Mouse (Mus musculus): Measurements from ENCODE around the gene Cops6. TPM values are rescaled to one million over a fixed set of nuclear protein-coding genes. Genes with fewer than 3 reads are reported as not detected.

Gene Cops6
- 214 and 223 TPM in 2 replicates for polyA plus RNA-seq (2015; fragmentation: Nextera tagmentation; extraction: Ambion mirVana)

DNA sequence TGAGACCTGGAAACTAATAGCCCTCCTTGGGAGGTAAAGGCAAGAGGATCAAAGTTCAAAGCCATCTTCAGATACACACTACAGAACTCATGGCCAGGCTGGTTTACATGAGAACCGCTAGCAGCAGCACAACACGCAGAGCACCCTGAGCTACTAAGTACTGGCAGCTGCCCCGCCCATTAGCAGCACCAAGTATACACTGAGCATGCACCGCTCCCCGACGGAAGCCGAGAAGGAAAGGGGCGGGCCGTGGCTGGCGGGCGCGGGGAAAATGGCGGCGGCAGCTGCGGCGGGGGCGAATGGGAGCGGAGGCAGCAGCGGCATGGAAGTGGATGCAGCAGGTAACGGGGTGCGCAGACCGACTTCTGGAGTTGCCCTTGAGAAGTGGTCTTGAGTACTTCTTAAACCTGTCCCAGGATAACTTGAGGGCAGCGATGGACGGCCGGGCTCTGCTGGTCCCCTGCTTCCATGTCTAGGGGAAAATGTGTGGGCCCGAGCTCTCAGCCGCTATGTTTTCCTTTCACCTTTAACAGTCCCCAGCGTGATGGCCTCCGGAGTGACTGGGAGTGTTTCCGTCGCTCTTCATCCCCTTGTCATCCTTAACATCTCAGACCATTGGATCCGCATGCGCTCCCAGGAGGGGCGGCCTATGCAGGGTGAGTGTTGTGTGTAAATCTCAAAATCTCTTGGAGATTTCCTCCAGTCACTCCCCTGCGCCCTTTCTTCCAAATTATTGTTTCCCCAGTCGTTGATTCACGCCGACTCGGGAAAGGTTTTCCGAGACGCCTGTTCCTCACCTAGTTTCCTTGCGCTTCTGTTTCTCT is at the start of gene Cops6:
Gene Cops6 (plus strand): TSS at position 230 of the 824 bp plus-strand sequence.
- peak; percentile 94 for DNase-seq (ENCODE audit: low spot score)

DNA sequence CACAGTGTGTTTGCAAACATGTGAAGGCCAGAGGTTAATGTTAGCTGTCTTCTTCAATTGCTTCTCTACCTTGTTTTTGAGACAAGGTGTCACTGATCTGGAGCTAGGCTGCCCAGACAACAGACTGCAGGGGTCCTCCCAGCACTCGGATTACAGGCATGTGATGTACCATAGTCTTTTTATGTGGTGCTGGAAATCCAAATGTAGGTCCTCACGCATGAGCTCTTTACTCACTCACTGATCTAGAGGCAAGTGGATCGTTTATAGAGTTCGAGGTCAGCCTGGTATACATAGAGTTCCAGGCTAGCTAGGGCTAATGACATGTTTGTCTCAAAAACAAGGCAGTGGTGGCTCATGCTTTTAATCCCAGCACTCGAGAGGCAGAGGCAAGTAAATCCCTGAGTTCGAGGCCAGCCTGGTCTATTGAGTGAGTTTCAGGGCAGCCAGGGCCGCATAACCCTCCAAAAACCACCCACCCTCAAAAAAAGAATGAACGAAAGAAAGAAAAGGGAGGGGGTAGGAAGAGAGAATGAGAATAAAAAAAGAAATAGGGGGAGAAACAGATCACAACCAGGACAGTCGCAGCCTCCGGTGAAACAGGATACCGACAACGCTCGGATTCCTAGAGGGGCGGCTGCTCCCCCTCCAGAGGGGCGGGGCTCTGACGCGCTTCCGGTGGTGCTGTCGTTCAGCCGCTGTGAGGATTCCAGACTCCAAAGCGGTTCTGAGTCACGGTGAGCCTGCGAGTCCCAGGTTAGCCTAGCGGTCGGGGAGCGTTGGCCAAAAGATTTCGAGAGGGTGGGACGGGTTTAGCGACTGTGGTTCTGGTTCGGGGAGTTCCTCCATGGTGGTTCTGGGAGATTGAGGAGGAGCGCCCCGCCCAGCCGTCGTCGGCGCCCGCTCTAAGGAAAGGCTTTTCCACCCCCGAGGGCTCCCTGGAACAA is 44.3 kb upstream of the Cops6 start, which contains the start of gene Zscan21:
Gene Zscan21 (plus strand): TSS at position 649 of the 944 bp plus-strand sequence.
- DNase-seq (ENCODE audit: low spot score), result peak; percentile 92

DNA sequence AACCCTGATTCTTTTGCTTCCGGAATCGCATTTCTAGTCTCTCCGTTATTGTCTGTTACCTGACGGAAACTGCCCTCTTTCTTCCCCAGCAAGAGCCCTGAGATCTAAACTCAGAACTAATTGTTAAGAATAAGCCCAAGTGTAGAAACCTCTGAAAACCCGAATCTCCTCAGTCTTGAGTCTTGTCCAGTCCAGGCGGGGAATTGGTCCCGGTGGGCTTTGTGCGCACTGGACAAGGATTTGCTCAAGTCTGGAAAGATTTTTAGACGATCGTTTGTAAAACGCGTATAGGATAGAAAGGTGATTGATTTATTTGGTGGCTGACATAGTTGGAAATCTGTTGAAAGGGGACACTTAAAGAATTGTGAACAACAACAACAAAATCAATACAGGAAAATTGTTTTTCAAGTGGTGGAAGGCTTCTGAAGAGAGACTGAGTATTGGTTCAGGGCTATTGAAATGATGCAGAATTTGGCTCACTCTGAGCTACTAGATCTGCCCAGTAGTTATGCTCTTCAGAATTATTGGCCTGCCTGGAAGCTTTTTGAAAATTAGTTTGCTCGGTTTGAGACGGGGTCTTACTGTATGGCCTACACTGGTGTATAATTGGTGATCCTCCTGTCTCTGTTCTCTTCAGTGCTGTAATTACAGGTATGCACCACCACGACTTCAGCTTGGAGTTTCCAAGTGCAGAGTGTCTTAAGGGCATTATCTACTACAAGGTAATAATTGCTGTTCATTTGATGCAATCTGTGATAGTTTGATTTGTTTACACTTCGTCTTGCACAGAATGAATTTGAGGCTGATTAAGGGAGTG is 43.5 kb upstream of the Cops6 start:
- DNase-seq (ENCODE audit: low spot score), result peak; percentile 10

DNA sequence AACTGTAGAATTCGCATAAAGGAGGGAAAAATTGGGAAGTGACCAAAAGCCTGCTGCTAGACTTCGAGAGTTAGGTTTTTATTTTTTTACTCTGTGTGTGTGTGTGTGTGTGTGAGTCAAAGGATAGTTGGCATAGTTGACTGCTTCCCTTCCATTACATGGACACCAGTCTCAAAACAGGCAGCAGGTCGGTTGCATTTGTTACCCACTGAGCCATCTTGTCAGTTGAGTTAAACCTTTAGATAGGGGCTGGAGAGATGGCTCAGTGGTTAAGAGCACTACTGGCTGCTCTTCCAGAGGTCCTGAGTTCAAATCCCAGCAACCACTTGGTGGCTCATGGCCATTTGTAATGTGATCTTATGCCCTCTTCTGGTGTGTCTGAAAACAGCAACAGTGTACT is 42.8 kb upstream of the Cops6 start:
- no peak for DNase-seq (ENCODE audit: low spot score)

DNA sequence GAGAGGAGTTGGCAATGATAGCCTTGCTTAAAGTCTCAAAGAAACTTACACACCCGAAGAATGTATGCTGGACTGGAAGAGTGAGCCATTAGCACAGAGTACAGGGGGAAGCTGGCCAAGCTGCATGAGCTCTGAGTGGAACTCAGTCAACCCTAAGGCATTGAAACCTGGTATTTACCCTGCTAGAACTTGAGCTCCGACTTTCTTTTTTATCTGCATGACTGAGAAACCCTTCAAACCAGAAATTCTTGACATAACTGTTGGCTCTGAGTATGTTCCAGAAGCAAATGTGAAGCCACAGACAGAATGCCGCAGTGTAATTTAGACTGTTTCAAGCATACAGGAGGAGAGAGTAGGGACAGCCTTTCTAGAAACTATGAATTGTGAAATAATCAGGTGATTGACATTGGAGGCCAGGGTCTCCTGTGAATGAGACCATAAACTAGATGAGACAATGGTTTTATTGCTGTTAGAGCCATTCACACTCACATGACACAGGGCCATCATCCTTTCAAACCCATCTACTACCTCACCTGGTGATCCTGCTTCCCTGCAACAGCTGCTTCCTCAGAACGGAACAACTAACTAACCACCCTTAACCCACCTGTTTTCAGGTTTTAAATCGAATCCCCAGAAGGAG is 28.3 kb upstream of the Cops6 start:
- no peak for DNase-seq (ENCODE audit: low spot score)

DNA sequence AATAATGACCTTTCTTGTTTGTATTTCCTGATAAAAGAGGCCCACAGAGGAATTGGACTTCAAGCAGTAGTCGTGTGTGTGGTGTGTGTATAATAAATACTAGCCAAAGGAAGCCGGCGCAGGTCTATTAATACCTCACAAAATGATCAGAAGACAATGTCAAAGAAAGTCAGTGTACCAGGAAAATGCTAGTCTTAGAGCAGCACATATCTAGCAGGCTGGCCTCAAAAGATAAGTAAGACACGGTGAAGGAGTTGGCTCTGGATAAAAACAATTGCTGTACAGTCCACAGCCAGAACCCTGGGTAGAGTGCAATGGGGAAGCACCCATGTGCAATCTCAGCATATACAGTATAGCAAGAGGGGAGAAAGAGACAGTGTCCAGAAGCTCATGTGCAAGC is 23.6 kb upstream of the Cops6 start:
- DNase-seq (ENCODE audit: low spot score), result no peak

DNA sequence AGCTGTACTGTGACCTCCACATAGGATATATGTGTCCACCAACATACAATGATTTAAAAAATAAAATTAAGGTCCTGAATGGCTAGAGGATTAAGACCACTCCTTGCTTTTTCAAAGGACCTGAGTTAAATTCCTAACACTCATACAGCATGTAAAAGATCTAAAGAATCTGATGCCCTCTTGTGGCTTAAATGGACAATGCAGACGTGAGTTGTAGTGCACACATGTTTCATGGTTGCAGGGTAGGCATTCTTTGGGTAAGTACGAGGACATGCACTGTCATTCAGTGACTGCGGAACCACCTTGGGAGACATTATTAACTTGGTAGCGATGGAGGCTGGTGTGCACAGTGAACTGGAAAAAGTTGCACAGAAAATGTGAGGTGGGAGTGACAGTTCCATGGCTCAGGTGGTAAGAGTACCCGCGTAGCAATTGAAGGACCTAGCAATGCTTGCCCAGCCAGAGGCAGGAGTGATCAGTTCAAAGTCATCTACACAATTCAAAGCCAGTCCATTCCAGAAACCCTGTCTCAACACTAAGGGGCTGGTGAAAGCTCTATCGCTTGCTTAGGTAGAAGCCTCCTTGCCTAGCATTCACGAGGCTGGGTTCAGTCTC is 22.8 kb upstream of the Cops6 start:
- DNase-seq (ENCODE audit: low spot score), result peak; percentile 60

DNA sequence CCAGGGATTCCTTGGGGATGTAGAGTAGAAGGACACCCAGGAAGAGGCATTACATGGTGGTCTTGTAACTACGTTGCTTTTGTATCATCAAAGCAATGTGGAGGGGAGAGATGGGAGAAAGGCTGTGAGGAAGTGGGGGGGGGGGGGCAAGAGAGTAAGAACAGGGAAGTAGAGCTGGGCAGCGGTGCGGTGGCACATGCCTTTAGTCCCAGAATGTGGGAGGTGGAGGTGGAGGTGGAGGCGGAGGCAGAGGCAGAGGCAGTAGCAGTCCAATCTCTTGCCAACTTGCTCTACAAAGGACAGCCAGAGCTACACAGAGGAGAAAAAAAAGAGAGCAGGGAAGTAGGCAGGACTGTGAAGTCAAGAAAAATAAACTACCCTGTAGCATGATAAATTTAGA is 22.3 kb upstream of the Cops6 start:
- DNase-seq (ENCODE audit: low spot score), result no peak

DNA sequence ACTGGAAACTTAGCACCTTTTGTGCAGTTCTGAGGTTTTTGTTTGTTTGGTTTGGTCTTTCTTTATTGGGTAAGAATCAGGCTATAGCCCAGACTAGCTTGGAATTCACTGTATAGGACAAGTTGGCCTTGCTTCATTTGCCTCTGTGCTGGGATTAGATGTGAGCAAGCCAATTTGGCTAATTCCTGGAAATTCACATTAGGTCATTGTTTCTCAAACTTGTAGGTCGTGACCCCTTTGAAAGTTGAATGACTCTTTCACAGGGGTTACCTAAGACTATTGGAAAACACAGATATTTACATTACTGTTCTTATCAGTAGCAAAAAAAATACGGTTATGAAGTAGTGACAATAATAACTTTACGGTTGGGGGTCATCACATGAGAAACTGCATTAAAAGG is 6.5 kb upstream of the Cops6 start:
- DNase-seq (ENCODE audit: low spot score), result no peak

DNA sequence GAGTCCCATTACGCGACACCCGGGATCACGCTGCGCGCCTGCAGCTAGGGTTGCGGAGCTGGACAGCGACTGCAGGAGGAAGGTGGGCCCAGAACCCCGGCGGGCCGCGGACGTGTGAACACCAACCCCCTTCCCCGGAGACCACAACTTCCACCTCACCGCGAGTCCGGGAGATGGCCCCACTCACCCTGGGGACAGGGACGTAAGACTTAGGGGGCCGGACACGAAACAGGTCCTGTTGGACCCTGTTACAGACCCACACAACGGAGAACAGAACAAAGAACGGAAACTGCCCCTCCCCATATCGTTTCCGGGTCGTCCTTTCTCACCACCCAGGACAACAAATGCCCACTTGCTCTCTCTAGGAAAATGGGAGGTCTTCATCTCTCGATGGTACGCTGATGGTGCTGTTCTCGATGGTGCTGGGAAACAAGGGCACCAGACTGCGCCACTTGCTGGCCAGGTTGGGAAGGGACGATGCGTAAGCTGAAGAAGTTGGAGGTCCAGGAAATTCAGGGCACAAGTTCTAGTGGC is 5.4 kb upstream of the Cops6 start, which contains the start of gene Zfp113:
Gene Zfp113 (minus strand): TSS at position 302 of the 534 bp plus-strand sequence.
- peak; percentile 92 for DNase-seq (ENCODE audit: low spot score)

DNA sequence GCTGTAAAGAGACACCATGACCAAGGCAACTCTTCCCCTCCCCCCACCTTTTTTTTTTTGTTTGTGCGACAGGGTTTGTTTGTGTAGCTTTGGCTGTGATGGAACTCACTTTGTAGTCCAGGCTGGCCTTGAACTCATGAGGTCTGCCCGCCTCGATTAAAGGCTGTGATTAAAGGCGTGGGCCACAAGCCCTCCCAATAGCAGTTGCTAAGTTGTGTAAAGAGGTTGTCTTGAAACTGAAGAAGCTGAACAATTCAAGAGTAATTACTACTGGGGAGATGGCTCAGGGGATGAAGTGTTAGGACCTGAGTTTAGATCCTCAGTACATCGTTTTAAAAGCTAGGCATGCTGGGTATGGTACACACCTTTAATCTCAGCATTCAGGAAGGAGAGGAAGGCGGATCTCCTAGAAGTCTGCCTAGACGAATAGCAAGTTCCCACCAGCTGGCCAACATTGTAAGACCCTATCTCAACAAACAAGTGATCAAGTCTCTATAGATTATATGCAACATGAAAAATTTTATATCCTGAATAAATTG is 578 bp upstream of the Cops6 start:
- DNase-seq (ENCODE audit: low spot score), result no peak

DNA sequence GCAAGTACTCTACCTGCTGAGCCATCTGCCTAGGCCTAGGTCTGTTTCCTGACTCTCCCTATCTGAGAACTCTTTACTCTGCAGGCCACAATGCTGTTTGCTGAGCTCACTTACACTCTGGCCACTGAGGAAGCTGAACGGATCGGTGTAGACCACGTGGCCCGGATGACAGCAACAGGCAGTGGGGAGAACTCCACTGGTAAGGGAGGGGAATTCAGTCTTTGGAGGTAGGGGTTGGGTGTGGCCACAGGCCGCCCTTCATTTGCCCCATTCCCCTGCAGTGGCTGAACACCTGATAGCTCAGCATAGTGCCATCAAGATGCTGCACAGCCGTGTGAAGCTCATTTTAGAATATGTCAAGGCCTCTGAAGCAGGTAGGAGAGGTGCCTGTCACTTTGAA is 2.2 kb downstream of the Cops6 start:
- no peak for DNase-seq (ENCODE audit: low spot score)

DNA sequence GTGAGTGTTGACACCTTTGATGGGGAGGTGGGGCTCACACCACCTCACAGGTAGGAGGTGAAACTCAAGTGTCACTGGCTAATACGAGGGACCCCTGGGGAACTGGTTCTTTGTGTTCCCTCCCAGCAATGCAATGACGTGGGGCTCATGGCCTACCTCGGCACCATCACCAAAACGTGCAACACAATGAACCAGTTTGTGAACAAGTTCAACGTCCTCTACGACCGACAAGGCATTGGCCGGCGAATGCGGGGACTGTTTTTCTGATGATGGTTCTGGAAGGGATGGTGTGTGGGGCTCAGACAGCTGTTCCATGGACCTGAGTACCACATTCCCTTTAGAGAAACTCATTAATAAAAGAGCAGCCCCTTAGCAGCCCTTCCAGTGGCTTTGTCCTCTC is 2.7 kb downstream of the Cops6 start:
- no peak for DNase-seq (ENCODE audit: low spot score)

DNA sequence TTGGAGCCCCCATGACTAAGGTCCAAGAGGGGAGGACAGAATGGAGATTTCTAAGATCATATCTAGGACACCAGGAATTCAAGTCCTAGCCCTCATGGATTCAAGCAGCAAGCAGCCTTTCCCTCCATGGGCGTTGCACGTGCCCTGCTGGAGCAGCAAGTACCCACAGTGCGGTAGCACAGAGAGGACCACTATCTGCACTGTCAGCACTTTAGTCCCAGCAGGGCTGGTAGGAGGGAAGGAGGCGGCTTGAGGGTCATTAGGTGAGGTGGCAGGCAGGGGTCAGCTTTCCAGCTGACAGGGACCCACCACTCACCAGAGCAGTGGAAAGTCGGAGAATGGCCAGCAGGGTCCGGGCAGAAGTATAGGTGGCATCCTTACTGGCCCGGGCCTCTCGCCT is 4.7 kb downstream of the Cops6 start:
- no peak for DNase-seq (ENCODE audit: low spot score)

DNA sequence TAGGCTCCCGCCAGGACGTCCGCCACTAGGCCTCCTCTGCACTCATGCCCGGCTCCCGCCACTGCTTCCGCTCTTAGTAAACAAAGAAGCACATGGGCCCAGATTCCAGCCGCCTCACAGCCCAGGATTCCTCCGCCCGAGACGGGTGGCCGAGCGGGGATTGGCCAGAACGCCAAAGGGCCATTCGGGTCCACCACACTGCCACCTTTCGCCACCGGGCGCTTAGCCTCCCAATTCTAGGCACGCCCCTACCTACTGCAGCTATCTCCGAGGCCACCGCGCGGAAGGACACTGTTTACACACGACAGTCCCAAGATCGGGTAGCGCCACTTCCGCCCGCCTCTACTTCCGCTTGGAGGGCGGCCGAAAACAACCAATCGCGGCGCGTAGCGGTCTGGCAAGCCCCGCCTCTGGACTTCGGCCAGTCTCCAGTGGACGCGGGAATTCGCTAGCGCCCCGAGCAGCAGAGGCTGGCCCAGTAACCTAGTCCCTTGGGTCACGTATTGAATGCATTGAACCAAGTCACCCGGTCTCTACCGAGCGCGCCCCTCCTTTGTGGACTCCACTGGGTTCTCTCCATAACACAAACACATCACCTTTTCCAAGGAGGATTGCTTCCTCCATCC is 10.2 kb downstream of the Cops6 start:
- DNase-seq (ENCODE audit: low spot score), result peak; percentile 92

DNA sequence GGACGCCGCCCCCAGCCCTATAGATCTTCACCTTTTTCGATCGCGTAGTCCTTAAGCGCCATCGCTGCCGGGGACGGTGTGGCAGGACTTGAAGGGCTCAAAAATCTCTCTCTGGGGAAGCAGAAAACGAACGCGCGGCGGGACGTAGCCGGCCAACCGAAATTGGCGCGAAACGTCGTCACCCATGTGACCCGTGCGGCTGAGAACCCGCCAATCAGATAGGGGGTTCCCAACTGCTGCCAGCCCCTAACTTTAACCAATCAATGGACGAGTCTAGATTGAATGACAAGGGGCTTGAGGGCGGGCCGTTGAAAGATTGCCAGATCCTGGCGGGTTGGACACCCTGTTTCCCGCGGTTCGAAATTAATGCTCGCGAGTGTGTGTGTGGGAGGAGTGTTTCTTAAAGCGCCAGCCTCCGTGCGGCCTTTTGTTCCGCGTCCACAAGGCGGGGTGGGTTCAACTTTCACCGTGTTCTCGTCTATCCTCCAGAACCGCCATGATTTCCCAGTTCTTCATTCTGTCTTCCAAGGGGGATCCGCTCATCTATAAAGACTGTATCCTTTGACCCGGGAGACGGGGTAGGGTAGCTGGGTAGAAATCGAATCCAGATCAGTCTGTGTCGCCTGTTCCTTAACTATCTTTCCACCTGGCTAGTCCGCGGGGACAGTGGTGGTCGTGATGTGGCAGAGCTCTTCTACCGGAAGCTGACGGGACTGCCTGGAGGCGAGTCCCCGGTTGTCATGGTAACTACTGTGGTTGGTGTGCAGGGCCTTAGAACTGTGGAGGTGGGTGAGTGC is 11.0 kb downstream of the Cops6 start, which contains the start of the genes Ap4m1 and Mcm7:
Gene Ap4m1 (plus strand): TSS at position 308 of the 797 bp plus-strand sequence.
Gene Mcm7 (minus strand): TSS at position 728 of the 797 bp plus-strand sequence.
- peak; percentile 94 for DNase-seq (ENCODE audit: low spot score)

DNA sequence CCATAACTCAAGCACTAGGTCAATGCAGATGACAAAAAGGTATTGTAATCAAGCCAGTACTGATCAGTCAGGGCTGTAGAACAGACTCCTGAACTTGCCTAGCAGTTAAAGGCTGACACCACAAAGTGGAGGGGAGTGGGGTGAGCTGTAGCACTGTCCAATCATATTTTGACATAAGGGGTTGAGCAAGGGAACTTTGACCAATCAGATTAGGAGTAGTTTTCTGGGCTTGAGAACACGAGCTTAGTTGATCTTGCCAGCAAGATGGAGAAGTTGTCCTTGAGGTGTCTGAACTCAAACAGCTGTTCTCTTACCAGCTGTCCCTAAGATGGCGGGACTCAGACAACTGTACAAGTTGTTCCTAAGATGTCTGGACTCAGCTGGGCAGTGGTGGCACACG is 12.3 kb downstream of the Cops6 start:
- DNase-seq (ENCODE audit: low spot score), result no peak

All from thymus, postnatal 0 days (tissue).